In the genomic region with DNA sequence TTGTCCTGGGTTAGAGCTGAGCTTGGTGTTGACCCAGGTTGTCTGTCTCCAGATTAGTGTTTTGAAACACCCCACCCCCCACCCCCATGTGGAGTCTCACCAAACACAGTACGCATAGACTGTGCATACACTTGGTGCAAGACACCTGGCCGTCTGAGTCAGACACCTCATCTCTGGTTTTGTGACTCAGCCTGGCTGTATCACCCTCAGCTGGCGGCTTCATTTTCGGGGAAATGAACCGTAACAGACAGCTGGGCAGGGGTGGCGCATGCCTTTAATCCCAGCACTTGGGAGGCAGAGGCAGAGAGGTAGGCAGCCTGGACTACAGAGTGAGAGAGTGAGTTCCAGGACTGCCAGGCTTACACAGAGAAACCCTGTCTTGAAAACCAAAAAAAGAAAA, we compare ENCODE assay signal across 1 mouse cellular context.
TF ChIP-seq lines count a peak whose summit lies in the region.

No protein-coding gene starts in this region.

TF ChIP-seq in C2C12, 6 proteins besides CTCF, POLR2A, EP300 and RAD21:
- TF ChIP-seq FOSL1 (IDR thresholded peaks at IDR 0.05; ENCODE audit: insufficient read depth, low read length, poor library complexity, severe bottlenecking) (peak; percentile 69), MYOG (IDR thresholded peaks at IDR 0.05; ENCODE audit: control insufficient read depth, extremely low read depth, insufficient read length) (no peak), MYOD1 (IDR thresholded peaks at IDR 0.05; ENCODE audit: control insufficient read depth, insufficient read length, low read depth) (peak; percentile 91)
